ENCODE assay signal across 24 mouse cellular contexts in the genomic region with DNA sequence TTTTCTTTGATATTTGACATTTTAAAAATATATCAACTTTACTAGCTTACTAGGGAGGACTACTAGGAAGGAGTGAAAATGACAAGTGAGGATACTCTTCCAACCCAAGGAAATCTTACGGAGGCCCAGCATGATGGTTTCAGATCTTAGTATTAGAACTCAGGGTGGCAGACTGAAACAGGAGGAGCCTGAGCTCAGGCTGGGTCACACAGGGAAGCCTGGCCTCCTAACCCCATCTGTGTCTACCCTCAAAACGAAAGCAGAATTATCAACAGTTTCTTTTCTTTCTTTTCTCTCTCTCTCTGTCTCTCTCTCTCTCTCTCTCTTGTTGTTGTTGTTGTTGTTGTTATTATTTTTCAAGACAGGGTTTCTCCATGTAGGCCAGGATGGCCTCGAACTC.
DNase-seq lines count a peak whose midpoint lies in the region; ATAC-seq lines count a peak whose summit lies in the region.
"Had no signal": no experiment of that assay in that cellular context is flagged by ENCODE, and none has a peak within 500 bp of the region (broad histone marks: within the 10 kb centered on the region; RNA-seq: fewer than 3 reads in every experiment).

No protein-coding gene starts in this region.

- peak; percentile 31 for DNase-seq in 416B (ENCODE audit: low read depth)
- DNase-seq in CD4-positive helper T cell, adult 2 months (ENCODE audit: low read depth, low spot score) = peak; percentile 24
- DNase-seq in ovary, postnatal 36 days (ENCODE audit: low spot score) = no peak
- DNase-seq in testis, postnatal 10 days (ENCODE audit: low spot score) = no peak
- DNase-seq in right cerebral cortex, postnatal 36 days (ENCODE audit: low spot score in 2 of 2) = no peak
- DNase-seq: adrenal gland, adult 8-10 months; cerebellum, adult 11-12 months; cerebellum, postnatal 10 days; gastrocnemius, postnatal 10 days; heart, adult 11 months; heart, postnatal 14 days; kidney, adult 8-10 months; kidney, postnatal 25 days; liver, embryonic 13.5 days; lung, embryonic 14.5 days; right cerebral cortex, postnatal 25 days had no signal

- H3K27me3 ChIP-seq in megakaryocyte, embryonic 14.5 days (replicated peaks) = no peaks in the 10 kb centered on the region
- H3K27me3 ChIP-seq: embryonic facial prominence, embryonic 13.5 days; forebrain, embryonic 13.5 days; intestine, embryonic 15.5 days; liver, embryonic 13.5 days; Patski had no signal

- peaks cover 17% of the 10 kb centered on the region for H3K36me3 ChIP-seq in megakaryocyte, embryonic 14.5 days (replicated peaks; ENCODE audit: low read length)
- H3K36me3 ChIP-seq: intestine, embryonic 15.5 days; liver, embryonic 13.5 days had no signal

- no peaks in the 10 kb centered on the region for H3K9me3 ChIP-seq in megakaryocyte, embryonic 14.5 days
- H3K9me3 ChIP-seq: embryonic facial prominence, embryonic 13.5 days; forebrain, embryonic 13.5 days; G1E; intestine, embryonic 15.5 days; liver, embryonic 13.5 days had no signal

- peaks cover 29% of the 10 kb centered on the region for H3K4me1 ChIP-seq in megakaryocyte, embryonic 14.5 days
- H3K4me1 ChIP-seq: embryonic facial prominence, embryonic 13.5 days; intestine, embryonic 15.5 days had no signal

- peak overlapping the region; percentile 38 for H3K4me3 ChIP-seq in megakaryocyte, embryonic 14.5 days (replicated peaks)
- H3K4me3 ChIP-seq: embryonic facial prominence, embryonic 13.5 days; forebrain, embryonic 13.5 days; intestine, embryonic 15.5 days; liver, embryonic 13.5 days had no signal

- ATAC-seq in granulocyte monocyte progenitor cell, adult 5-6 weeks (replicated peaks; ENCODE audit: poor library complexity, severe bottlenecking) = peak; percentile 84
- ATAC-seq in monocyte, adult 5-6 weeks (replicated peaks; ENCODE audit: insufficient number of reproducible peaks, low FRiP score, low TSS enrichment, poor library complexity, severe bottlenecking) = no peak
- ATAC-seq: forebrain, embryonic 13.5 days; intestine, embryonic 15.5 days; Patski had no signal

Comparison
In these comparisons a context has a peak if more than half of its experiments do, and no peak if none do; other contexts are left out.
1. DNase-seq: peak in 416B (single experiment) and CD4-positive helper T cell, adult 2 months (single experiment); none in ovary, postnatal 36 days (single experiment), testis, postnatal 10 days (single experiment) and right cerebral cortex, postnatal 36 days (0 of 2).